Mouse (Mus musculus): ENCODE measurements at regions not wholly inside any gene's neighbourhood (a gene's known extent, or its start where the extent isn't known, plus 50 kb on each side); places are given as distances from the start of the nearest gene placed in this dataset.
A peak's percentile ranks its signal among the peaks of the same experiment; 100 is the strongest.
"Not testable (repeated sequence)": the region's sequence is repeated elsewhere in the genome, so short reads cannot be mapped to it uniquely, and the experiment has no call there.

GRCm38 (mm10) chr4:38334529-38335149, 1115.5 kb upstream of the 1700009N14Rik start:
- Histone ChIP-seq H3K4me2 (ENCODE audit: low read depth, low read length) (no peak overlapping the region), H3K27ac (replicated peaks; ENCODE audit: low read depth, low read length) (no peak overlapping the region), H3K4me3 (ENCODE audit: low read depth, low read length) (no peak overlapping the region), H3K4me1 (ENCODE audit: control insufficient read depth, insufficient read depth, low read length) (no peaks in the 10 kb centered on the region), H3K9me3 (ENCODE audit: control insufficient read depth, low read length) (no peaks in the 10 kb centered on the region), H3K27me3 (replicated peaks; ENCODE audit: control insufficient read depth, insufficient read depth, low read length) (no peaks in the 10 kb centered on the region), H3K9ac (ENCODE audit: low read depth, low read length) (no peak overlapping the region), H3K36me3 (ENCODE audit: control insufficient read depth, insufficient read depth, low read length) (no peaks in the 10 kb centered on the region)
- WGBS: 78% methylated on average over 3 of the region's 3 CpGs
- ATAC-seq (ENCODE audit: low read depth) (no peak), DNase-seq (ENCODE audit: low spot score) (no peak)

DNA sequence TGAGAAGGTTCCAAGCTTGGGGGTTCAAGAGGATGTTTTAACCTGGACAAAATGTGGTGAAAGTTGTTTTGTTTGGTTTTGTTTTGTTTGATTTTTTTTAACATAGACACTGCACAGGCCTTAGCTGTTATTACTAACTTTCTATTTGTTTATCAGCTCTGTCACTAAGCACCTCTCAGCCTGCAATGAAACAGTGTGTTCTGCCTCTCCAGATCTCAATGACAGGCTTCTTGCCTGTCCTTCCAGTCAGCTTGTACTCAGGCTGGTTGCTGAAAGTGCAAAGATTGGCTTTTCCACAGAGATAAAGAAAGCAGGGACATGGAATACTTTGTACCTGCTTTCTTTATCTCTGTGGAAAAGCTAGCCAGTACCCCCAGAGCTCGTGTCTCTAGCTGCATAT, 1114.9 kb upstream of the 1700009N14Rik start:
- Histone ChIP-seq H3K4me2 (ENCODE audit: low read depth, low read length) (no peak overlapping the region), H3K4me3 (ENCODE audit: low read depth, low read length) (no peak overlapping the region), H3K27ac (replicated peaks; ENCODE audit: low read depth, low read length) (no peak overlapping the region), H3K36me3 (ENCODE audit: control insufficient read depth, insufficient read depth, low read length) (no peaks in the 10 kb centered on the region), H3K9ac (ENCODE audit: low read depth, low read length) (no peak overlapping the region), H3K4me1 (ENCODE audit: control insufficient read depth, insufficient read depth, low read length) (no peaks in the 10 kb centered on the region), H3K27me3 (replicated peaks; ENCODE audit: control insufficient read depth, insufficient read depth, low read length) (no peaks in the 10 kb centered on the region), H3K9me3 (ENCODE audit: control insufficient read depth, low read length) (no peaks in the 10 kb centered on the region)
- DNase-seq (ENCODE audit: low spot score) (no peak), ATAC-seq (ENCODE audit: low read depth) (no peak)
- 57% methylated on average over 1 of the region's 1 CpGs for WGBS

DNA sequence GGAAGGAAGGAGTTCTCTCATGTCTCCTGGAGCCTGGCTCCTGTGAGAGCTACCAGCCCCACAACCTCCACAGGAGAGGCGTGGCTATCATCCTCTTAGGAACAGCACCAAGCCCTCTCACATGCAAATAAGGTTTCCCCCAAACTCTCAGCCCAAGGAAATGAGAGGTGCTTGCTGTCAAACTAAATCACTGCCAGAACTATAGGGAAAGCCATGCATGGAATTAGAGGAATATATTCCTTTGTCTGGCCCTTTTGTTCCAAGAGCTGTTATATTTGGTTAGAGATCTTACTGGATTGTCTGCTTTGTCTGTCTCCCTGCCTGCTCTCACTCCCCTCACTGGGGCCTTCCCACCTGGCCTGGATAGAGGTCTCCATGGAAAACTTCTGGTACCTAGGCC, 1079.0 kb upstream of the 1700009N14Rik start:
- Histone ChIP-seq H3K4me1 (ENCODE audit: control insufficient read depth, insufficient read depth, low read length) (no peaks in the 10 kb centered on the region), H3K4me2 (ENCODE audit: low read depth, low read length) (no peak overlapping the region), H3K4me3 (ENCODE audit: low read depth, low read length) (no peak overlapping the region), H3K9ac (ENCODE audit: low read depth, low read length) (no peak overlapping the region), H3K27ac (replicated peaks; ENCODE audit: low read depth, low read length) (no peak overlapping the region), H3K36me3 (ENCODE audit: control insufficient read depth, insufficient read depth, low read length) (no peaks in the 10 kb centered on the region), H3K27me3 (replicated peaks; ENCODE audit: control insufficient read depth, insufficient read depth, low read length) (no peaks in the 10 kb centered on the region), H3K9me3 (ENCODE audit: control insufficient read depth, low read length) (no peaks in the 10 kb centered on the region)
- WGBS: 0% methylated on average over 1 of the region's 1 CpGs
- ATAC-seq (ENCODE audit: low read depth) (no peak), DNase-seq (ENCODE audit: low spot score) (no peak)

- 68% methylated on average over 3 of the region's 3 CpGs for WGBS
- DNase-seq (ENCODE audit: low spot score) (no peak), ATAC-seq (ENCODE audit: low read depth) (no peak)
- Histone ChIP-seq H3K27ac (replicated peaks; ENCODE audit: low read depth, low read length) (no peak overlapping the region), H3K4me1 (ENCODE audit: control insufficient read depth, insufficient read depth, low read length) (no peaks in the 10 kb centered on the region), H3K36me3 (ENCODE audit: control insufficient read depth, insufficient read depth, low read length) (no peaks in the 10 kb centered on the region), H3K9ac (ENCODE audit: low read depth, low read length) (no peak overlapping the region), H3K4me3 (ENCODE audit: low read depth, low read length) (no peak overlapping the region), H3K4me2 (ENCODE audit: low read depth, low read length) (no peak overlapping the region), H3K27me3 (replicated peaks; ENCODE audit: control insufficient read depth, insufficient read depth, low read length) (no peaks in the 10 kb centered on the region), H3K9me3 (ENCODE audit: control insufficient read depth, low read length) (no peaks in the 10 kb centered on the region)
Measured at GRCm38 (mm10) chr4:38381916-38382315, 1068.2 kb upstream of the 1700009N14Rik start.

DNA sequence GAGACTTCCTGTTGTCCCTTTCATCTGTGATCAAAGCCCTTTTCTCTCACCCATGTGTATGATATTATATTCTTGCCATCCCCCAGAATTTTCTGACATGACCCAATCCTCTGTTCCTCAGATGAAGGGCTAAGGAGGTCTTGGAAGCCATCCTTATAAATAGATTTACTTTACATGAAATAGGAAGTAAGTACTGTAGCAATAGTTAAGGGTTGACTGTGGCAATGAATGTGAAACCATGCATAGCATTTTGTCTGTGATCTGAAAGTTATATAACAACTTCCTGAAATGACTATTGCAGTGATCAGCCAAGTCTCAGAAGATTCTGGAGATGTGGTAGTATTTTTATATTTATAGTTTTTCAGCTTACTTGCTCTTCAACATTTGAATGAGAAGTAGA, 1053.5 kb upstream of the 1700009N14Rik start:
- no peaks in the 10 kb centered on the region for H3K4me1 ChIP-seq (ENCODE audit: control insufficient read depth, insufficient read depth, low read length)
- no peak for DNase-seq (ENCODE audit: low spot score)
- no peak overlapping the region for H3K4me2 ChIP-seq (ENCODE audit: low read depth, low read length)
- ATAC-seq (ENCODE audit: low read depth): no peak
- no peak overlapping the region for H3K4me3 ChIP-seq (ENCODE audit: low read depth, low read length)
- H3K9ac ChIP-seq (ENCODE audit: low read depth, low read length): no peak overlapping the region
- H3K9me3 ChIP-seq (ENCODE audit: control insufficient read depth, low read length): no peaks in the 10 kb centered on the region
- no peaks in the 10 kb centered on the region for H3K27me3 ChIP-seq (replicated peaks; ENCODE audit: control insufficient read depth, insufficient read depth, low read length)
- H3K36me3 ChIP-seq (ENCODE audit: control insufficient read depth, insufficient read depth, low read length): no peaks in the 10 kb centered on the region
- no peak overlapping the region for H3K27ac ChIP-seq (replicated peaks; ENCODE audit: low read depth, low read length)

- not testable (repeated sequence) for H3K4me2 ChIP-seq (ENCODE audit: low read depth, low read length); H3K4me1 ChIP-seq (ENCODE audit: control insufficient read depth, insufficient read depth, low read length)
Measured at GRCm38 (mm10) chr4:38435326-38435725, 1014.8 kb upstream of the 1700009N14Rik start.

DNA sequence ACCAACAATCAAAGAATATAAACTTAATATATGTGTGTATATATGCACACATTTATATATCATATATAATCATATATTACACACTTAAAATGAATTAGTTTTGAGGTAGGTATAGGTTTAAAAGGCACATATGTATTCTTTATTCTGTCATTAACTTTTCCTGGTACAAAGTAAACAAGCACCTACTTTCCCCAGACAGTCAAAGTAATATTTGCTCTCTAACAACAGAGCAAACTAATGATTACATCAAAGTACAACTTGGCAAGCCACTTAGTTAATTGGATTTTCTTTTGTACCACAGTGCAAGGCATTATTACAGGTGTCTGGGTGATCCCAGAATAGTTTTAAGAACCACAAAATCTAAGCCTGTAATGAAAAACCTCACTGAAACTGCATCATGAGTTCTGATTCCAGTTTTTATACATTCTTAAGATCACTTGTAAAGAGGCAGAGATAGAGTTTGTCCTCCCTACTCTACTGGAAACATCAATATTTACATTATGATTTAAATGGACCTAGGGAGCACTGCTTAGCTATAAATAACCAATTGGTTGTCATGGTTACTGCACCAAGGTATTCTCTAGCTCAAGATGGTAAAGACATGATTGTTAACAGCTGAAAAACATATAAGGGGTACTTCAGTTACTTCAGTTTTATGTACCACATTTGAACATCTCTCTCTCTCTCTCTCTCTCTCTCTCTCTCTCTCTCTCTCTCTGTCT, 988.5 kb upstream of the 1700009N14Rik start:
- Histone ChIP-seq H3K27me3 (replicated peaks; ENCODE audit: control insufficient read depth, insufficient read depth, low read length) (no peaks in the 10 kb centered on the region), H3K36me3 (ENCODE audit: control insufficient read depth, insufficient read depth, low read length) (no peaks in the 10 kb centered on the region), H3K9me3 (ENCODE audit: control insufficient read depth, low read length) (no peaks in the 10 kb centered on the region), H3K4me3 (ENCODE audit: low read depth, low read length) (no peak overlapping the region), H3K9ac (ENCODE audit: low read depth, low read length) (no peak overlapping the region), H3K4me1 (ENCODE audit: control insufficient read depth, insufficient read depth, low read length) (no peaks in the 10 kb centered on the region), H3K4me2 (ENCODE audit: low read depth, low read length) (no peak overlapping the region), H3K27ac (replicated peaks; ENCODE audit: low read depth, low read length) (no peak overlapping the region)
- ATAC-seq (ENCODE audit: low read depth) (no peak), DNase-seq (ENCODE audit: low spot score) (peak; percentile 1)

More at GRCm38 (mm10) chr4:38435326-38435725, 1014.8 kb upstream of the 1700009N14Rik start:
- H3K27ac ChIP-seq (replicated peaks; ENCODE audit: low read depth, low read length); H3K9me3 ChIP-seq (ENCODE audit: control insufficient read depth, low read length); H3K27me3 ChIP-seq (replicated peaks; ENCODE audit: control insufficient read depth, insufficient read depth, low read length); H3K36me3 ChIP-seq (ENCODE audit: control insufficient read depth, insufficient read depth, low read length); H3K4me3 ChIP-seq (ENCODE audit: low read depth, low read length); H3K9ac ChIP-seq (ENCODE audit: low read depth, low read length); ATAC-seq (ENCODE audit: low read depth); DNase-seq (ENCODE audit: low spot score): not testable (repeated sequence)

DNA sequence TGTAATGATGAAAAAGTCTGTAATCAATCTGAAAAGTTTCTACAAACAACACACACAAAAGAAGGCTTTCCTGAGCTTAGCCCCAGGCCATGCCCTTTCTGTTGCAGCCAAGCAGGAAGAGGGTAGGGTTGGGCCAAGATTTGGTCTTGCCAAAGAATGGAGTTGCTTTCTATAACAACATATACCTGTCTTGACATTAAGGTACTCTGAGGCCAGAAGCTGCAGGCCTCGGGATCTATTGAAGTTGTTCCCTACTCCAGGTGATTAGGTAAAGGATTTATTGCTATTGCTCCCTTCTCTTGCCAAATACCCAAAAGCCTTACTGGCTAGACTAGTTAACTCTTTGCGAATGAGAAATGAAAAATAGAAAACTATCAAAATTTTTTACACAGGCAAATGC, 951.8 kb upstream of the 1700009N14Rik start:
- Histone ChIP-seq H3K4me1 (ENCODE audit: control insufficient read depth, insufficient read depth, low read length) (no peaks in the 10 kb centered on the region), H3K9me3 (ENCODE audit: control insufficient read depth, low read length) (no peaks in the 10 kb centered on the region), H3K4me3 (ENCODE audit: low read depth, low read length) (no peak overlapping the region), H3K9ac (ENCODE audit: low read depth, low read length) (no peak overlapping the region), H3K27me3 (replicated peaks; ENCODE audit: control insufficient read depth, insufficient read depth, low read length) (no peaks in the 10 kb centered on the region), H3K36me3 (ENCODE audit: control insufficient read depth, insufficient read depth, low read length) (no peaks in the 10 kb centered on the region), H3K27ac (replicated peaks; ENCODE audit: low read depth, low read length) (no peak overlapping the region), H3K4me2 (ENCODE audit: low read depth, low read length) (no peak overlapping the region)
- ATAC-seq (ENCODE audit: low read depth) (no peak), DNase-seq (ENCODE audit: low spot score) (peak; percentile 6)
- whole genome bisulfite sequencing: 59% methylated on average over 2 of the region's 2 CpGs

GRCm38 (mm10) chr4:38505875-38506274, 944.2 kb upstream of the 1700009N14Rik start:
- no peak overlapping the region for H3K27ac ChIP-seq (replicated peaks; ENCODE audit: low read depth, low read length)
- ATAC-seq (ENCODE audit: low read depth): no peak
- WGBS: 89% methylated on average over 1 of the region's 1 CpGs
- H3K36me3 ChIP-seq (ENCODE audit: control insufficient read depth, insufficient read depth, low read length): no peaks in the 10 kb centered on the region
- no peak overlapping the region for H3K4me3 ChIP-seq (ENCODE audit: low read depth, low read length)
- DNase-seq (ENCODE audit: low spot score): no peak
- no peaks in the 10 kb centered on the region for H3K9me3 ChIP-seq (ENCODE audit: control insufficient read depth, low read length)
- H3K27me3 ChIP-seq (replicated peaks; ENCODE audit: control insufficient read depth, insufficient read depth, low read length): no peaks in the 10 kb centered on the region
- H3K9ac ChIP-seq (ENCODE audit: low read depth, low read length): no peak overlapping the region
- no peak overlapping the region for H3K4me2 ChIP-seq (ENCODE audit: low read depth, low read length)
- H3K4me1 ChIP-seq (ENCODE audit: control insufficient read depth, insufficient read depth, low read length): no peaks in the 10 kb centered on the region
